Mouse (Mus musculus) layer of hippocampus, postnatal 10 days (tissue): Measurements from ENCODE around the gene Dnase1l1. TPM values are rescaled to one million over a fixed set of nuclear protein-coding genes. Genes with fewer than 3 reads are reported as not detected.

Experiments used
- microRNA-seq, 2 experiments: library from miRNA; unstranded; fragments of <30 nt; microRNA quantifications; one replicate each; pipeline ENCODE4 v1.2.0; 2021
- total RNA-seq, 2 experiments: library from RNA; stranded (reverse); gene quantifications; 2 replicates each; pipeline ENCODE4 v1.2.3; 2021

Dnase1l1 gene
- total RNA-seq, 2 experiments from 2014 or later, result 2.8 to 3.5 TPM

Small RNA genes lying within 50 kb of the gene (microRNA-seq; reads per million reads assigned to microRNA genes)
- gene Mir7091 (0.20 to 0.67 reads per million in 2 experiments), gene Mir7092 (0 reads per million in 2 experiments)

Other genes with a start within 250 kb of the Dnase1l1 start
- gene Opn1mw, start 154.9 kb downstream of the Dnase1l1 start, total RNA-seq, result not detected
- gene Mecp2, start 147.0 kb downstream of the Dnase1l1 start, total RNA-seq, result 10 to 100 TPM; 74.3 to 75.1 TPM
- gene Tex28, start 114.5 kb downstream of the Dnase1l1 start, total RNA-seq, result not detected
- gene Tktl1, start 105.1 kb downstream of the Dnase1l1 start, total RNA-seq, result not detected
- 100 to 1,000 TPM; 210 to 252 TPM for gene Flna, start 32.5 kb downstream of the Dnase1l1 start, total RNA-seq
- gene Emd, start 27.6 kb downstream of the Dnase1l1 start, total RNA-seq, result 10 to 100 TPM; 36.0 to 44.7 TPM
- gene Rpl10, start 11.5 kb downstream of the Dnase1l1 start, total RNA-seq, result 100 to 1,000 TPM; 203 to 222 TPM
- 10 to 100 TPM; 54.6 to 54.7 TPM for gene Taz, start 425 bp downstream of the Dnase1l1 start, total RNA-seq
- gene Atp6ap1, start 14.8 kb upstream of the Dnase1l1 start, total RNA-seq, result 100 to 1,000 TPM; 276 to 278 TPM
- gene Gdi1, start 22.7 kb upstream of the Dnase1l1 start, total RNA-seq, result 100 to 1,000 TPM; 633 to 694 TPM
- 10 to 100 TPM; 42.3 to 47.6 TPM for gene Fam50a, start 30.7 kb upstream of the Dnase1l1 start, total RNA-seq
- gene Plxna3, start 46.7 kb upstream of the Dnase1l1 start, total RNA-seq, result 10 to 100 TPM; 79.2 to 80.1 TPM
- gene Lage3, start 71.3 kb upstream of the Dnase1l1 start, total RNA-seq, result 10 to 100 TPM; 32.2 to 37.2 TPM
- gene Ubl4a, start 90.9 kb upstream of the Dnase1l1 start, total RNA-seq, result 10 to 100 TPM; 51.9 to 54.7 TPM
- gene Slc10a3, start 91.0 kb upstream of the Dnase1l1 start, total RNA-seq, result 1 to 10 TPM; 2.3 to 2.5 TPM
- gene Fam3a, start 110.9 kb upstream of the Dnase1l1 start, total RNA-seq, result 10 to 100 TPM; 17.0 to 23.0 TPM
- 10 to 100 TPM; 45.4 to 51.6 TPM for gene Ikbkg, start 111.0 kb upstream of the Dnase1l1 start, total RNA-seq
- 10 to 100 TPM; 35.3 to 36.3 TPM for gene G6pdx, start 146.9 kb upstream of the Dnase1l1 start, total RNA-seq
- gene Gm6880, start 199.1 kb upstream of the Dnase1l1 start, total RNA-seq, result not detected